Mouse (Mus musculus) cortical plate, adult 2 months (tissue): ENCODE results near the gene Srpk2.

ENCODE experiments used
- CTCF ChIP-seq: fragments of 200-500 bp; IDR thresholded peaks from 2 replicates; pipeline ENCODE4 v1.5.1; 2011; ENCODE audit warnings: mild to moderate bottlenecking, control low read depth, low read length; ENCODE audit not compliant: insufficient read depth; ENCODE audit errors: extremely low read depth
- POLR2A ChIP-seq: fragments of 200-500 bp; IDR thresholded peaks from 2 replicates; pipeline ENCODE4 v1.6.1; 2011; ENCODE audit warnings: mild to moderate bottlenecking, low read length, control low read depth; ENCODE audit not compliant: insufficient read depth; ENCODE audit errors: extremely low read depth

- TF ChIP-seq POLR2A (no peak), CTCF (no peak)
These were observed 173.0 kb downstream of the Srpk2 start for GRCm38 (mm10) chr5:23511456-23511855.
